Mouse (Mus musculus) gastrocnemius, postnatal 14 days (tissue): ENCODE measurements at regions not wholly inside any gene's neighbourhood (a gene's known extent, or its start where the extent isn't known, plus 50 kb on each side); places are given as distances from the start of the nearest gene placed in this dataset.
"Not testable (repeated sequence)": the region's sequence is repeated elsewhere in the genome, so short reads cannot be mapped to it uniquely, and the experiment has no call there.

Source experiments
- DNase-seq: peaks from one replicate; pipeline ENCODE4 v3.0.0; 2021; ENCODE audit warnings: mixed read lengths
- intact Hi-C: fragments of 180-260 bp; cut with DNase I; formaldehyde crosslinking; loops from one replicate; pipeline ENCODE4 v1.15.1; 2025; ENCODE audit warnings: low total_unique reads

DNA sequence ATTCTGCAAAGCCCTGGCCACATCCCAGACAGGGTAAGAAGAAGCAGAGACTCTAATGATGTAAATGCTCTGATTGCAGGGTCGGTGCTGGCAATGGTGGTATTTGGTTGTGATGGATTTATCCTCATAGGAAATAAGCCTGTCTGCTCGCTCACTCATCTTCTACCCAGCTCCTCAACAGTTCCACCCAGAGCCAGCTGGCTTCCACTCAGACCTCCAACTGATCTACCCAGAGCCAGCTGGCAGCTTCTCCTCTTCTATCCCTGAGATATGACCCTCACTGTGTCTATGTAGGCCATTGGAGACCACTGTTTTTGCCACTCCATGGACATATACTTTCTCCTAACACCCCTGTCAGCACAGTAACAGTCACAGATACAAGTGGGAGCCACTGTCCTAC is 231.4 kb downstream of the Lpin1 start:
- intact Hi-C loops = no loop called here
- peak; percentile 15 for DNase-seq

GRCm38 (mm10) chr12:16378501-16378900 is 232.3 kb downstream of the Lpin1 start:
- intact Hi-C loops = no loop called here
- no peak for DNase-seq

- intact Hi-C loops = no loop called here
These were observed 236.3 kb downstream of the Lpin1 start for GRCm38 (mm10) chr12:16374331-16374996.

DNA sequence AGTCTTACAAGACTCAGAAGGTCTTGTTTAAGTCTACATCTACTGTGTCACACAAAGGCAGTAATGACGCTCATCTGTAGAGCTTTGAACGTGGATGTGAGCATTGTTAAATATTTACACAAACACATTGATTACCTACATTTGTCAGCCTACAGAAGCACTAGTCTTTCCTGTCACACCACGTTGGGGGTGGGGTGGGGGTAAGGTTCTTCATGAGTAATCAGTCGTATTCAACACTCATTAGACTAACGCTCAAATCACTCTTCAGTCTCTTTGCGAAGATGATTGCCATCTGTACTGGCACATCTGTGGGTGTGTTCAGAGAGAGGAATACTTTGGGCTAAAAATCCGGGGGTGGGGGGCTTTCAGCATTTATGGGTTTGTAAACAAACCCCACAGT is 240.7 kb downstream of the Lpin1 start:
- DNase-seq = no peak
- intact Hi-C loops = no loop called here

More at GRCm38 (mm10) chr12:16374331-16374996, 236.3 kb downstream of the Lpin1 start:
- no peak for DNase-seq

DNA sequence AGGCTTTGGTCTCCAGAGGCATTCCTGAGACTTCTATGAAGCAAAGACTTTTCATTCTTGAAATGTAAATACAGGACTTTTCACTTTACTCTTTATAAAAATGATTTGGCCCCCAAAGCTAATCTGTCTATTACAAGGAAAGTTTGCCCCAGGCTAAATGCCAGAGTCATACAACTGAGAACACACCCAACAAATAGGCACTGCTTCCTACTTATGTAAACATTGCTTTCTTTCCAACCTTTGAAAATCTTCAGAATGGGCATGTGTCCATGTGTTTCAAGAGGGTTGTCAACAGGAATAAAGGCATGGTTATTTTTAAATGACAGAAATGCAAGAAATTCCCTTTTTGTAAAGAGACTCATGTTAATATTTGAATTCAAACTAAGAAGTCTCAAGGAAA is 248.4 kb downstream of the Lpin1 start:
- intact Hi-C loops = no loop called here
- DNase-seq = no peak

DNA sequence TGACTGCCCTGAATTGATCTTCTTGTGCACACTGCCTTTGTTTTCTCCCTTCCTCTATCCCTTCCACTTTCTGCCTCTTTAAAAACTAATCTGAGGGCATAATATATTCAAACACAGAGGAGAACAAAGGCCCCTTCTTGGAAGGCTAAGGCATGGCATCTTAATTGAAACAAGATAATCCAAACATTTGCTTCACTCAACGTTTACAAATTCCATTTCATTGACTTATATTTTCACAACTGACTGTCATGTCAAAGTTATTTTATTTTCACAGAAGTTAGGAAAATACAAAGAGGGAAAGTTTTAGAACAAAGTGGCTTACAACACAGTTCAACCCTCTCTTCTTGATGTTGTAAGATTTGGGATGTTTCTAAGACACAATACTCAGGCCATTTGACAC is 251.9 kb downstream of the Lpin1 start:
- no peak for DNase-seq
- intact Hi-C loops = no loop called here

DNA sequence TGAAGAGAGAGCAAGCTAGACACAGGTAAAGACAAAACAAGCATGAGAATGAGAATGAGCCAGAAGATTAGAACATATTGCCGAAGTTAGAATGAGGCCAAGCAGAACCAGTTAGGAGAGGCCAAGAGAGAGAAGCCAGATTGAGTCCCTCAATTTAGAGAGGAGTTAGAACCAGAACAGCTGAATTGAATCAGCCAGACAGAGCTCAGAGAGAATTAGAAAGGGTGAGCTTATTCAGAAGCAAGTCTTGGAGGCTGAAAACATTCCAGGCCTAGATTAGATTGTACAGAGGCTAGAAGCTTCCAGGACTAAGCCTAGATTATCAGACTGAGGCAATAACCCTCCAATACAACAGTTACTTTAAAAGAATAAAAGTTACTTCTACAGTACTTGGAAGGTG is 256.1 kb downstream of the Lpin1 start:
- intact Hi-C loops = no loop called here
- DNase-seq = no peak

DNA sequence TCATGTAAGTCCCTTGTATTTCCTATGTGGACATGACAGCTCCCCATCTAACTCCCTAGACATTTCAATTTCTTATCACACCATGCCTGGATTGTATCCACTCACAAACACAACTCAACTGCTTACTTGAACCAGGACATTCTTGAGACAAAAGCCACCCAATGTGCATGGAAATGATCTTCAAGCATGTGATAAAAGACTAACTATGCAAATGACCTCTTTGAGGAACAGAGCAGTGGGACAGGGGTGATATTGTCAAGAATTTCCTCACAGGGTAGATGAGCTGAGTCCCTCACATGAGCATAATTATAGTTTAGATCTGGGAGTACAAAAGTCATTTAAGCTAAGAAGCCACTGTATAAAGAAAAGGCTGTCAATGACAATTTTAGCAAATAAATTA is 259.0 kb downstream of the Lpin1 start:
- no peak for DNase-seq
- intact Hi-C loops = no loop called here

DNA sequence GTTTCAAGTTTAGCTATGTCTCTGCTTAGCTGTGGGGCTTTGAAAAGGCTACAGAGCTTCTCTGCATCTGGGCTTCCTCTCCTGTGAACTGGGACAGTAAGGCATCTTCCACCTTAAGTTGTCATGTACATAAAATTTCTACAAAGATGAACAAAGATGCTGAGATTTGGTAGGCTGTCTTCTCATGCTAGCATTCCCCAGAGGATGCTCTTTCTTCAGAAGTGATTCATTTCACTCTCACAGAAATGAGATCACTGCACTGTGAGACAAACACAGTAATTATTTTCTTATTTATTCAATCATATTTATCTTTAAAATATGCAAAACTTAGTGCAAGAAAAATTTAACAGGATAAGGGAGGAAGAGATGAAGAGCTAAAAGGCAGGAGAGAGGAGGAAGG is 261.5 kb downstream of the Lpin1 start:
- no peak for DNase-seq
- intact Hi-C loops = no loop called here

- DNase-seq = no peak
- intact Hi-C loops = no loop called here
These were observed 266.7 kb downstream of the Lpin1 start for GRCm38 (mm10) chr12:16344021-16344420.

DNA sequence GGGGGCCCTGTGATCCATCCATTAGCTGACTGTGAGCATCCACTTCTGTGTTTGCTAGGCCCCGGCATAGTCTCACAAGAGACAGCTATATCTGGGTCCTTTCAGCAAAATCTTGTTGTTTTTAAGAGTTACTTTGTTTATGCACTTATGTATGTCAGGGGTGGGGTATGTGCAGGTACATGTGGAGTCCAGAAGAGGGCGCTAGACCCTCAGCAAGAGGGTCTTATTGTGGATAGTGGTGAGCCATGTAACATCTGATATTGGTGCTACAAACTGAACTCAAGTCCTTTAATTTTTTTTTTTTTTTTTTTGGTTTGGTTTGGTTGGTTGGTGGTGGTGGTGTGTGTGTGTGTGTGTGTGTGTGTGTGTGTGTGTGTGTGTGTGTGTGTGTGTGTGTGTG is 268.7 kb downstream of the Lpin1 start:
- DNase-seq, intact Hi-C loops: not testable (repeated sequence)

GRCm38 (mm10) chr12:16331456-16331855 is 279.3 kb downstream of the Lpin1 start:
- no peak for DNase-seq
- intact Hi-C loops = no loop called here

GRCm38 (mm10) chr12:16329129-16329528 is 281.6 kb downstream of the Lpin1 start:
- DNase-seq = no peak
- intact Hi-C loops = no loop called here

- intact Hi-C loops = no loop called here
- DNase-seq = no peak
These were observed 290.0 kb downstream of the Lpin1 start for GRCm38 (mm10) chr12:16320536-16321402.

- intact Hi-C loops = no loop called here
These were observed 302.7 kb downstream of the Lpin1 start for GRCm38 (mm10) chr12:16308101-16308500.

DNA sequence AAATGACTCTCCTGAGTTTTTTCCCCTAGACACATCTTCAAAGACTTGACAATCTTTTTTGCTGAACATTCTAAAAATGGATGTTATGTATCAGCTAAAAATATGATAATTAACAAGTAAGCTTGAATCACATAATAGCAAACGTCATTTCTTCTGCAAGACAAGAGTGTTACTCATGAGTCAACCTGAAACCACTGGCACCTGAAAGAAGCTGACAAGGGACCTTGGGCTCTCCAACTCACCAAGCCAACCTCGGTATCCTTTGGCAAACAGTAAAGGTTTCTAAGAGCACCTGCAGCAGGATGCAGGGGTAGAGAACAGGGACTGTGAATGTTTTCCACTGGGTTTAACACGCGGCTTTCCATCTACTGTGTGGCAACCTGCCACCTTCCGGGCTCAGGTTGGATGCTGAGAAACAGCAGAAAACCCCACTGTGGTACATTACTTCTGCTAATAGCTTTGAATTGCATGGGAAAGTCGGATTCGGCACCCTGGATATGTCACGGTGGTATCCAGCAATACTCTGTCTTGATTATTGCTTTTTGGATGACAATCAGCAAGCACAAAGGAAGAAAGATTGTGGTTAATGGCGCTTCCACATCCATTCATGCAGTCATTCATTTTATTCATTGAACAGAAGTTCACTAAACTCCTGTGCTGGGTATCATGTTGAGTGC is 305.9 kb downstream of the Lpin1 start:
- intact Hi-C loops = no loop called here

More at GRCm38 (mm10) chr12:16308101-16308500, 302.7 kb downstream of the Lpin1 start:
- DNase-seq = no peak

DNA sequence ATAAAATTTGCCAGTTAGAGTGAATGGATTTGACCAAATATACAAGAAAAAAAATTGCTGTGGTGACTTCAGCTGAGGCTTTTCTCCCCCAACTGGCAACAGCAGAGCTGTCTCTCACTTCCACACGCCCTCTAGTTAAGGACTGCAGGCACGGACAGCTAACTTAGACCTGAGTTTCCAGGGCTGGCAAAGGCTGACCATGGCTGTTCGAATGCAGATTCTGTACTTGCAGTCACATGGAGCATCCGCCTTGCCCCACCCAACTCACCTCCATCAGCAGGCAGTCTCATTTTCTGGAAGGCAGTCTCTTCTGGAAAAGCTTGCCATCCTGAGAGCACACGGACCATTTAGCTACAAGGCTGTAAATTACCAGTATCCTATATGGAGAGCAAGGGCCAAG is 325.7 kb downstream of the Lpin1 start:
- intact Hi-C loops = no loop called here
- DNase-seq = no peak

More for the DNA sequence above, 305.9 kb downstream of the Lpin1 start:
- DNase-seq = no peak

DNA sequence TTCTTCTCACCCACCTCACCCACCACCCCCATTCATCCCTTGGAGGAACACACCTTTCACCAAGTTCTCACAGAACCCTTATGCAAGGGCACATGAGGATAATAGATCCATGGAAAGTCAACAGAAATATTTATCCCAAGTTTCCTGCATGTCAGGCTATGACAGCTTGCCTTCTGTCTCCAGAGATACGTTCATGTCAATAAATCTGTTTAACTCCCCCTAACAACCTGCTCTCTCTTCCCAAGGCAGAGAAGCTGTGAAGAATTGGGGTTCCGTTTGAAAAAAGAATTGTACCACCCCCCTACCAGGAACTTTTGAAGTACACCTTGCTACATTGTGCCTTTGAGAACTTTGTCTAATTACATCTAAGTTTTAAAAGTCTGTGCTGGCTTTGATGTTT is 331.6 kb downstream of the Lpin1 start:
- intact Hi-C loops = no loop called here

GRCm38 (mm10) chr12:16277567-16278332 is 333.0 kb downstream of the Lpin1 start:
- intact Hi-C loops = no loop called here

More for the DNA sequence above, 331.6 kb downstream of the Lpin1 start:
- DNase-seq = no peak

GRCm38 (mm10) chr12:16277144-16277543 is 333.6 kb downstream of the Lpin1 start:
- intact Hi-C loops = no loop called here
- no peak for DNase-seq

More at GRCm38 (mm10) chr12:16277567-16278332, 333.0 kb downstream of the Lpin1 start:
- no peak for DNase-seq
